Mouse (Mus musculus): ENCODE measurements around the gene Clec4a3.

Clec4a3 gene
- long read RNA-seq, experiment 1, partial matches to known transcripts: 0 of 1 reads
- long read RNA-seq, experiment 1, other reads (novel, unspliced or antisense): 1 of 1 reads
- long read RNA-seq, experiment 2, partial matches to known transcripts: 0 of 4 reads
- long read RNA-seq, experiment 2, other reads (novel, unspliced or antisense): 0 of 4 reads

GRCm38 (mm10) chr6:122952401-122952800, at the start of gene Clec4a3:
Clec4a3 (plus strand) TSS chr6:122952515.
- intact Hi-C loops (cut with DNase I): no loop called here

GRCm38 (mm10) chr6:122919922-122920321, 32.4 kb upstream of the Clec4a3 start:
- intact Hi-C loops (cut with DNase I): no loop called here

GRCm38 (mm10) chr6:122921451-122921850, 30.9 kb upstream of the Clec4a3 start, which contains the start of gene Clec4a1:
Clec4a1 (plus strand) TSS chr6:122921848.
- intact Hi-C loops (cut with DNase I): no loop called here

- intact Hi-C loops (cut with DNase I): no loop called here
These were observed 17.5 kb upstream of the Clec4a3 start for GRCm38 (mm10) chr6:122934845-122935244.

- intact Hi-C loops (cut with DNase I): no loop called here
These were observed 12.7 kb upstream of the Clec4a3 start for GRCm38 (mm10) chr6:122939618-122940017.

- intact Hi-C loops (cut with DNase I): no loop called here
These were observed 5.6 kb upstream of the Clec4a3 start for GRCm38 (mm10) chr6:122946760-122947159.

GRCm38 (mm10) chr6:122964562-122964961, 12.2 kb downstream of the Clec4a3 start:
- intact Hi-C loops (cut with DNase I): no loop called here

GRCm38 (mm10) chr6:122969048-122969447, 16.7 kb downstream of the Clec4a3 start:
- intact Hi-C loops (cut with DNase I): no loop called here

GRCm38 (mm10) chr6:122989876-122990437, 37.6 kb downstream of the Clec4a3 start, which contains the start of gene Clec4a4:
Clec4a4 (plus strand) TSS chr6:122990367.
- intact Hi-C loops (cut with DNase I): no loop called here

- intact Hi-C loops (cut with DNase I): loop anchor here (10.0 kb wide), 1 partner anchor 110 kb away; no protein-coding TSS in a partner anchor
These were observed 52.4 kb downstream of the Clec4a3 start for GRCm38 (mm10) chr6:123004696-123005095.

GRCm38 (mm10) chr6:123005591-123005990, 53.3 kb downstream of the Clec4a3 start:
- intact Hi-C loops (cut with DNase I): loop anchor here (10.0 kb wide), 1 partner anchor 111 kb away; no protein-coding TSS in a partner anchor
